Comparison of ENCODE assay signal across 7 mouse cellular contexts in the genomic region with DNA sequence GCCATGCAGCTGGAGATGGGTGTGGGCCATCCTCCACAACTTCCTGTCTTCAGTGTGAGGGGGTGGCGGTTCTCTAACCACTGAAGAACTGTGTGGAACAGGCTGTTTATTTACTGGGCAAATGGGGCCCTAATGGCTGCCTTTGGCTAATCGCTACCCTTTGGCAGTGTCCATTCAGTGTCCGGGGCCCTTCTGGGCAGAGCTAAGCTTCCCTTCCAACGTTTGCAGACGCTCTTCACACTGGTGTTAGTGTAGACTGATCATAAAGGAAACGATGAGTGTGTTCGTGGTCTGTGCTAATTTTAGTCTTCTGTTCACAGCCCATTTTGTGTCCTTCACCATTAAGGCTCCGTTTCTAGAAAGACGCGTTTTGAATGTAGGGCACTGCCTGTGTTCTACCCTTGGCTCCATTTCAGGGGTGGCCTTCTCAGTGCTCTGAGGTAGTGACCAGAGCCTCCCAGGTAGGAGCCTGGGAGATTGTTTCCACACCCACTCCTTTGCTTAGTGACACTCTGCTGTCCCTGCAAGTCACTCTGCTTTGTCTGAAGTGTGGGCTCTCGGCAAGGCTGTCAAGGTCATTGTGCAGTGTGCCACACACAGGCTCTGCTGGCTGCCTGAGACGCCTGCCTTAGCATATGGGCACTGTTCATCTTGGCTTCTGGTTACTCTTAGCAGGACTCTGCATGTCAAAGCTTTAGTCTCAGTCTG. TPM values are rescaled to one million over a fixed set of nuclear protein-coding genes. Genes with fewer than 3 reads are reported as not detected.
DNase-seq lines count a peak whose midpoint lies in the region; ATAC-seq and TF ChIP-seq lines count a peak whose summit lies in the region.

No protein-coding gene starts in this region.

- TF ChIP-seq CTCF in embryonic fibroblast, embryonic 13.5 days (IDR thresholded peaks at IDR 0.05; ENCODE audit: borderline replicate concordance, insufficient read depth, low read length) = no peak
- TF ChIP-seq CTCF in liver, postnatal 0 days (IDR thresholded peaks at IDR 0.05; ENCODE audit: low read depth) = no peak

- DNase-seq in right cerebral cortex, adult 18-20 months = peak; percentile 64
- DNase-seq in right cerebral cortex, postnatal 4 days = no peak
- DNase-seq in heart, postnatal 4 days = peak; percentile 44
- DNase-seq in liver, postnatal 0 days = peak; percentile 49
- DNase-seq in layer of hippocampus, adult 9-11 months = no peak

- TF ChIP-seq EP300 in liver, postnatal 0 days (IDR thresholded peaks at IDR 0.05; ENCODE audit: low read depth) = no peak

- H3K4me1 ChIP-seq in embryonic fibroblast, embryonic 13.5 days (ENCODE audit: control insufficient read depth, insufficient read depth, low read length) = peaks cover 43% of the 10 kb centered on the region
- H3K4me1 ChIP-seq in liver, postnatal 0 days (ENCODE audit: insufficient read depth) = peaks cover 76% of the 10 kb centered on the region

- no peak for TF ChIP-seq POLR2A in embryonic fibroblast, embryonic 13.5 days (IDR thresholded peaks at IDR 0.05; ENCODE audit: low read depth, low read length)

- peak overlapping the region; percentile 43 for H3K4me2 ChIP-seq in liver, postnatal 0 days (ENCODE audit: low read depth, low read length)

- ATAC-seq in liver, postnatal 0 days = peak; percentile 19; the same call in 1 of the 2 replicates
- peak; percentile 55 for ATAC-seq in neutrophil, adult 5-6 weeks (ENCODE audit: extremely low read depth, insufficient number of reproducible peaks, low FRiP score, poor library complexity, severe bottlenecking)

- WGBS in liver, postnatal 0 days (ENCODE audit: insufficient replicate concordance) = 26% methylated on average over 12 of the region's 12 CpGs

- no peaks in the 10 kb centered on the region for H3K36me3 ChIP-seq in liver, postnatal 0 days (replicated peaks; ENCODE audit: insufficient read depth, low read length)

- no peaks in the 10 kb centered on the region for H3K9me3 ChIP-seq in liver, postnatal 0 days (ENCODE audit: low read length)

- no peak overlapping the region for H3K4me3 ChIP-seq in embryonic fibroblast, embryonic 13.5 days (ENCODE audit: insufficient read depth, low read length)
- no peak overlapping the region for H3K4me3 ChIP-seq in liver, postnatal 0 days (ENCODE audit: low read depth, low read length)

- H3K27me3 ChIP-seq in liver, postnatal 0 days (ENCODE audit: insufficient read depth, low read length) = no peaks in the 10 kb centered on the region

- peak overlapping the region; percentile 67 for H3K27ac ChIP-seq in embryonic fibroblast, embryonic 13.5 days (ENCODE audit: insufficient read depth, low read length)
- H3K27ac ChIP-seq in liver, postnatal 0 days (ENCODE audit: low read depth) = peak overlapping the region; percentile 85

- no peak overlapping the region for H3K9ac ChIP-seq in liver, postnatal 0 days (replicated peaks)

RNA-seq across cellular contexts. Expression of gene Ptpn1, which starts 11.2 kb away (rescaled TPM):
- 50.7 and 59.4 TPM in 2 replicates for polyA plus RNA-seq in embryonic fibroblast, embryonic 13.5 days (2011; ENCODE audit: insufficient read length, low read depth, missing spikeins)
- 10 to 100 TPM; 37.7 to 38.1 TPM for total RNA-seq in heart, postnatal 4 days (2021)
- 31.4 and 32.4 TPM in 2 replicates for polyA plus RNA-seq in liver, postnatal 0 days (2015; fragmentation: Nextera tagmentation; extraction: Ambion mirVana)
- total RNA-seq in neutrophil, adult 5-6 weeks (2017) = 159 and 218 TPM in 2 replicates

Comparison
In these comparisons a context has a peak if more than half of its experiments do, and no peak if none do; other contexts are left out.
1. DNase-seq: peak in right cerebral cortex, adult 18-20 months (single experiment), heart, postnatal 4 days (single experiment) and liver, postnatal 0 days (single experiment); none in right cerebral cortex, postnatal 4 days (single experiment) and layer of hippocampus, adult 9-11 months (single experiment).